Mouse (Mus musculus) left cerebral cortex, adult 8-10 months (tissue): Measurements from ENCODE around the gene Mrpl4. TPM values are rescaled to one million over a fixed set of nuclear protein-coding genes. Genes with fewer than 3 reads are reported as not detected.
A peak's percentile ranks its signal among the peaks of the same experiment; 100 is the strongest.

Source experiments
- DNase-seq, 2 experiments: peaks; one replicate each; pipeline ENCODE4 v3.0.0; 2022; ENCODE audit warnings: low spot score in 2 of 2
- total RNA-seq, 4 experiments: library from RNA; stranded (reverse); gene quantifications; 2 replicates each; pipeline ENCODE4 v1.2.4; 2022

Mrpl4 gene
- total RNA-seq = 10 to 100 TPM; 55.3 to 68.0 (median 56.9) TPM

DNA sequence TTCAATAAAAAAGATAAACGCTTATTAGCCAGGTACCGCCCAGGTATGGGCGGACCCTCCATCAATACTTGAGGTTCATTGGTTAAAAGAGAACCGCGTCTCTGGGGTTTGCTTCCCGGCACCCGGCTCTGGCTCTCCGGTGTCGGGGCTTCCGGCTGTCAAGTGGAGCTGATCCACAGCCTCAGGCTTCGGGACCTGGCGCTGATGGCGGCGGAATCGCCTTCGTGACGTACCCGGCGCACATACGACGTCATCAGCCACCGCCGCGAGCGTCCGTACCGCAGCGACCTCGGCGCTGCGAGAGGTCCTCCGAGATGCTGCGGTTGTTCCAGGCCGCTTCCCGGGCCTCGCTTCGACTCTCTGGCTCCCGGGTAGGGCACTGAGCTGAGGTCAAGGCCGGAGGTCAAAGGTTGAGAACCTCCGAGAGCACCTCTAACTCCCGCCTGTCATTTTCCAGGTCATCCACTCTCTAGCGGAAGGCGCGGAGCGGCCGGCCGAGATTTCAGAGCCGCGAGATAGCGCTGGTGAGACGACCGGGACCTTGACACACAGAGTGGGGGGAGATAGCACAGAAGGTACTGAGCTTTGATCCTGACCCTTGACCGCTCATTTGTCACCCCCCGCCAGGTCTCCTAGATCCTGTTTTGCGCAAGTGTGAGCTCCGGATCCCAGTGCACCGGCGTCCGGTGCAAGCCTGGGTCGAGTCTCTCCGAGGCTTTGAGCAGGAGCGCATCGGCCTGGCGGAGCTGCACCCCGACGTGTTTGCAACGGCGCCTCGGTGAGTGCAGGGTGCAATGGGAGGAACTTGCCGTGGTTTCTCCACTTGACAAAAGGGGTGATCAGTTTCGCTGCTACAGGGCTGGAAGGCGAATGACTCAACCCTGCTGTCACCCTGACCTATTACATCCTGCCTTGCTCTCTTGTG lies at the start of gene Mrpl4:
TSS of gene Mrpl4 (plus strand) at position 112 of the 925 bp plus-strand sequence.
- peak; percentile 87 to 92 for DNase-seq

DNA sequence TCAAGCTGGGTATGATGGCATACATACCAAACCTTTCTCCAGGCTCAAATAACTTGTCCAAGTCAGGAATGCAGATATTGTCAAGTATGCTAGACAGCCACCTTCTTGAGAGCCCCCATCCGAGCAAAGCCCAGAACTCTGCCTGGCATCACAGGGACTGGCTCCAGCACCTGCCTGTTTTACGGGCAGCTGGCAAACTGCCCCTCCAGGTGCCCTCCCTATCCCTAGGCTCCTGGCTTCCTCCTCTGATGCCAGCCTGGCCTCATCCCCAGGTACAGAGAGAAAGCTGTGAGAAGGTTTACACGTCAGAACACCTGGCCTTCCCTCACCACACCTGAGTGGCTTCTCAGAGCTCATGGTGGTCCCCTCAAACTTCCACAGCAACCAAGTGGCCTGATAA lies 45.5 kb upstream of the Mrpl4 start:
- no peak for DNase-seq

DNA sequence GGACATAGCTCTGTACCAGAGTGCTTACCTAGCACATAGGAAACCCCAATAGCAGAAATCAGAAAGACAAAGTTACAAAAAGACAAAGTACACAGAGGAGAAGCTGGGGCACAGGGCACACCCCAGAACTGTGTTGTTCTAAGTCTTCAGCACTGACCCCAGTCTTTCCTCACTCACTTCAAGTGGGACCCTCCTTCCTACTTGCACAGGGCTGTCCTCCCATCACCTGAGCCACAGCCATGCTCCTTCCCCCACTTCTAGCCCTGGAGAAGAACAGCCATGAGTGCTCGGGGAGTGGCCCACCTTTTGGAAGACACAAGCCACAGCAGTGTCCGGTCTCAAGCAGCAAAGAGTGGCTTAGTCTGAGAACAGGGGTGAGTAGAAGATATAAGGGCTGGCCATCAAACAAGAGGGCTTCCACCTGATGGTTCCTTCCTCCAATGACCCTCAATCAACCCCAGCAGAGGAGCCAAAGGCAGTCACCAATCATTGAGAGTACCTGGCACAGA lies 43.1 kb upstream of the Mrpl4 start, which contains the start of gene Dnmt1:
TSS of gene Dnmt1 (minus strand) at position 459 of the 509 bp plus-strand sequence.
- DNase-seq = no peak

DNA sequence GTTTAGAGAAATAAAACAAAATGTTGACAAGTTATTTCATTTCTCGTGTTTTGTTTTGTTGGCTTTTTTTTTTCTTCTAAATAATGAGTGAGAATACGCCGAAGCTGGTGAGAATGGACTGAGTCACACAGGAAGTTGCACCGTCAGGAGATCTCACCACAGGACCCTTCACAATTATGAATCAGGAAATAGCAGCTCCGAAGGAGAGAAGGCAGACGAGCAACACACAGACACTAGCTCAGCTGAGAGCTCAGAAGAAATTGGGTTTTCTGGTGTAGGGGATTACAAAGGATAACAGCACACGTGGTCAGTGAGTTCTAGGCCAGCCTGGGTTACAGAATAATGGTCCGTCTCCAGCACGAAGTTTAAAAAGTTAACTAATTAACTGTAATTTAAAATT lies 41.0 kb upstream of the Mrpl4 start:
- no peak for DNase-seq

DNA sequence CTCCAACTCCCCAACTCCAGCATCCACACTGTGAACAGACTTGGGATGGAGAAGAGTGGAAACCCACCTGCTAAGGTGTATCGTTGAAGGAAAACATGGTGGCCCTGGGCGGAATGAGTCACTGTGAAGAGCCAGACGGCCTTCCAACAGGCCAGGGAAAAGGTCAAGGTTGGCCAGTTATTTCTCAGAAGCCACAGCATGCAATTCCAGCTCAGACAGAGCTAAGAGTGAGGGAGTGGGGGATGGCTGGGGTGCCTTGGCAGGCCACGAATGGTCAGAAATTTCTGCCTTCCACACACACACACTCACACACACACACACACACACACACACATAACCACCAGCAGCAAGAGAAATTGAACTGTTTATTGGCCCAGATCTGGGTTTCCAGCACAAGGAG lies 36.9 kb upstream of the Mrpl4 start:
- no peak for DNase-seq

DNA sequence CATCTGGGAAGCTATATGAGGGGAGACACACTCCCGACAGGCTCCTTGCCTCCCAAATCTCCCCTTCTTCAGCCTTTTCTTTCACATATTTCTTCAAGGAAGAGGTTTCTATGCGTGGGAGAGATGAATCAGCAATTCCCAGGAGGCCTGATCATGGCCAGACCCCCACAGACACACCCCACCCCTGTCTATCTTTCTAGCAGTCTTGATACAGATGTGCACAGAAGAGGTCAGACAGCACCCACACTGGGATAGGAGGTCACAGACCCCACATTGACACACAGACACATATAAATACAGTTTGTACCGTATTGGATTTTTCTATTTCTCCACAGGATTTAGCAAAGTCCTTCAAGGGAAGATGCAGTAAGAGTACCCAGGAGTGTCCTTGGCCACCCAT lies 36.5 kb upstream of the Mrpl4 start:
- no peak for DNase-seq

DNA sequence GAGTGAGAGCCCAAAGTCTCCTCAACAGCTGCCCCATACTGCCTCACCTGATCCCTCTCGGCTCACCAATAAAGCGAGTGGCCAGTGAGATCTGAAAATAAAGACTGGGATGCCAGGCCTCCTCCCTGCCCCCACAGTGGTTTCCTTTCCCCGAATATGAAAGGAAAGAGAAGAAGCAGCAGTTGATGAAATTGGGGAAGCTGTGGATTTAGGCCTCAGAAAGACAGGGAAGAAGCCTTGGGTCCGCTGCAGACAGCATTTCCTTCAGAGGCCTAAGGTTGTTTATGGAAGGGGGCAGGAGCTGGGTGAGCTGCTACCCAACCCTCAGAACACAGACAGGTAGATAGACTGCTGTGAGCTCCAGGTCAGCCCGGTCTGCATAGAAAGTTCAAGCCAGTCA lies 35.8 kb upstream of the Mrpl4 start:
- no peak for DNase-seq

DNA sequence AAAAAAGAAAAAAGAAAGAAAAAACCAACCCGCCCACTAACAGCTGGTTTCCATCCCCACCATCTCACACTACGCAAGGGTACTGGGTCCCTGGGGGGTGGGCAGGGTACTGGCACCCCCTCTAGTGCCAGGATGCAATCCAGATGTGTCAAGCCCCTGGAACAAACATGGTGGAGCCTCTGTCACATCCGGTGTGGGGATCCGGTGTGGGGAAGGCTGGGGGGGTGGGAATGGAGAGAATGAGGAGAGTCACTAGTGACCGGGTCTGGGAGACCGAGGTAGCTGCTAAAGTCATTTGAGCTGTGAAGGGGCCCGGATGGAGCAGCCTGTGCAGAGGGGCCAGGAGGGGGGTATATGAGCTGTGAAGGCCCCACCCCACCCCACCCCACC lies 30.8 kb upstream of the Mrpl4 start:
- DNase-seq = no peak

DNA sequence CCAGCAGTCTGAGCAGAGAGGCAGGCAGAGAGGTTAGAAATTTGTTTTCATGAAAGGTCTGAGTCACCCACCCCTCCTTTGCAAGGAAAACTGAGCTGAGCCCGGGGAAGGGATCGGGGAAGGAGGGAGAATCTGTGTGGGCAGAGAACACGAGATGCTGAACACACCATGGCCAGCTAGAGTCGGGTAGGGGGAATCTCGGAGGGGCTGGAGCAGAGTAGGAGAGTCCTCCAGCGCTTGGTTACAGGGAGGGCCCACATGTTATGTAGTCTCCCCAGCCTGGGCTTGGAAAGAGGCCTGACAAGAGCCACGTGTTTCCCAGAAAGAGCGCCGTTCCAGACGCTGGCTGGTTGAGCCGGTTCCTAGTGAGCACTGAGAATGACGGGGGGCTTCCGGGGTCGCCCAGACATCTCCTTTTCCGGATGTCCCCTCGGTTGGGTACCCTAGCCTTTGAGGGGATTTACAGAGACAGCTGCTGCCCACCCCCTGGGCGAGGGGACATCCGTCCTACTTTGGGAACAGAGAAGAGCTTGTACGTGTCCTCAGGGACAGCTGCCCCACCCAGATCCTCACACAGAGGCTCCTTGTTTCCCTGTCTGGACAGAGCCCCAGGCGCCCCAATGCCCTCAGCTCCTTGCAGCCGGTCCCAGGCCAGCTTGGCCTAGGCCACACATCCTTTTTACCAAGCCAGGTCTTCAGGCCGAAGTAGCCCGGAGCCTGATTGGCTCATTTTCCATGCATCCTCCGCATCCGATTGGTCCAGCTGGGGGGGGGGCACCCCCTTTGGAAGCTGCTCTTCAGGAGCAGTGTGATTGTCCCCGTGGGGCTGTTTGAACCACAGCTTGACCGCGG lies 30.2 kb upstream of the Mrpl4 start:
- DNase-seq = peak; percentile 44 to 66

DNA sequence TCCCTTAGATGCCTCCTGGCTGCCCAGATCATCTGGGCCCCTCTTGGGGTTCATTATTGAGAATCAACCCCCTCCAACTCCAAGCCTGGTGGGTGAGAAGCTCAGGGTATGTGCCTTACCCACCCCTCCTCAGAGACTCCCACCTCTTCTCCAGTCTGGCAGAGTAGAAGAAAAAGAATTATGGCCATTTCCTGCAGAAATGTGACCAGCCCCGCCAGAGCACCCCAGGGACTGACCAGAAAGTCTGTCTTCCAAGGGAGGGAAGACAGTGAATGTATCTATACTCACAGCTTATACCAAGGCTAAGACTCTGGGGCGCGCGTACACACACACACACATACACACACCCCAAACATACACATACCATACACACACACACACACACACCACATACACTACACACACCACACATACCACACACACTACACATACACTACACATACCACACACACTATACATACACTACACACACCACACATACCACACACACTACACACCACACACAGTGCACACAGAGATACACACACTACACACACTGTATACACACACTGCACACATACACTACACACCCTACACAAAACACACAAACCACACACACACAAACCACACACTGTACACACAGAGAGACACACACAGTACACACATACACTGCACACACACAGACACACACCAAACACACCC lies 29.4 kb upstream of the Mrpl4 start:
- no peak for DNase-seq

DNA sequence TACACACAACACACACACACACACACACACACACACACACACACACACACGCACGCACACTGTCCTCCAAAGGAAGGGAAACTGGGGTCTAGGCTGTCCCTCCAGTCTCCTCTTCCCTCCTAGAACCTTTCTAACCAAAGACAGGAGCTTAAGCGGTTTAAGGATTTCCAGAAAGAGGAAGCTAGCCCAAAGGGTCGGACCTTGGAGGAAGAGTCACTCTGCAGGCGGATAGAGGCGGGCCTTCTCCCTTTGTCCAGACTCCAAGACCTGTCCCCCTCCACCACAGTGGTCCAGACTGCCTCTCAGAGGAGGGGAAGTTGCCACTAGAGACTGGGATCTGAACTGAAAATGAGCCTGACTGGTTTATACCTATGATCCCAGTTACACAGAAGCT lies 28.9 kb upstream of the Mrpl4 start:
- no peak for DNase-seq

DNA sequence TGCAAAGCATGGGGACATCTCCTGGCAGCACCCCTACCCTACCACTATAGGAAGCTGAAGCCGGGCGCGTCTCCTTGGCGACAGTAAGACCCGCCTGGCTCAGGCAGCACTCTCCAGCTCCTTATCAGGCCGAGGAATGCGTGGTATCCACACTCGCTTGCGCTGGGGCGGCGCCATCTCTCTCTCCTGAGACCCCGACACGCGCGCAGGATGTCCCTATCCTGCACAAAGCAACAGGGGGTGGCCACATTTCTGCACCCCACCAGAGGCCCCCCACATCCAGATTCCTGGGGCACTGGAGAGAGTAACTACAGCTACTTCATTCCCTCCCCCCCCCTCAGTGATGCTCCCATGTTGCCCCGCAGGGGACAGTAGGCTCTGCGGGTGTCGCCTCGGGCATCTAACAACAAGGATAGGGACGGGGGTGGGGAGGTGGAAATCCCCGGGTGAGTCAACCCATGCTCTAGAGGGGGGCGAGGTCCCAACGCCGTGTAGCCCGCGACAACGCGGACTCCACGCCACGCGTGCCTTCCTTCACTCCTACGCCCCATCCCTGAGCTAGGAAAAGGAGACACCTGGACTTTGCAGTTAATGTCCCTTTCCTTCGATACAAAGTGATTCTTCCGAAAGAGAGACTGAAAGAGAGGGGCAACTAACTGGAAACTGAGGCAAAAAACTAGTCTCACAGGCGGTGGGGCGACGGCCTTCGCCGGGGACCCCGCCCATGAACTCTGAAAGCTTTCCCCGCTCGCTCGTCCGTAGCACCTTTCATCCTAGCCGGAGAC lies 26.9 kb upstream of the Mrpl4 start:
- no peak for DNase-seq

DNA sequence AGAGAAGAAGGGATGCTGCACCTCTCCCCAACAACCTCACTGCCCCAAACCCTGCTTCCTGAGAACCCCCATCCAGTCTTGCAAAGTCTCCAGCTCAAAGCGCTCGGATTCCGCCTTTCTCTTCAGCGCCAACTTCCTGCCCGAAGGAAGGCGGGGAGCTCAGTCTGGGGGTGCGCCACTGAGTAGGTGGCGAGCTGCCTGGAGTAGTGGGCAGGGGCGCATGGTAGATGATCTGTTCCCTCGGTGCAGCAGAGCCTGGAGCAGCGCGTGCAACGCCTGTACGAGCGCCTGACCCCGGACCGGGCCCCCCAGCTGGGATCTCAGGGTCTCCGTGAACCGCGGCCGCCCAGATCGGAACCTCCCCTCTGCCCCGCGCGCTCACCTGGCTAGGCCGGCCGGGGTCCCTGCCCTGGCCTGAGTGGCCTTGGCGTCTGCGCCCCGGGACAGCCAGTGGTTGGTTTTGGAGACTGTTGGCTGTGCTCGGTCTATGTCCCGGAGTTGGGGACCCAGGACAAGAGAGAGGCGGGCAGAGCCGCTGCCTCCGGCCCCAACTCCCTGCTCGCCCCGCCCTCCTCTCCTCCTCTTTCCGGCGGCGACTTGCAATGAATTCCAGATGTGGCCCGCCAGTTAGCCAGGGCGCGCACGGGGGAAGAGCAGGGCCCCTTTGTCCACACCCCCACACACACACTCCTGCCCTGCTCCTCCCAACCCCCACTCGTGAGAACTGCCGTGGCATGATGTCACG lies 26.1 kb upstream of the Mrpl4 start, which contains the start of gene S1pr2:
TSS of gene S1pr2 (minus strand) at position 566 of the 745 bp plus-strand sequence.
- peak; percentile 40 to 46 for DNase-seq

DNA sequence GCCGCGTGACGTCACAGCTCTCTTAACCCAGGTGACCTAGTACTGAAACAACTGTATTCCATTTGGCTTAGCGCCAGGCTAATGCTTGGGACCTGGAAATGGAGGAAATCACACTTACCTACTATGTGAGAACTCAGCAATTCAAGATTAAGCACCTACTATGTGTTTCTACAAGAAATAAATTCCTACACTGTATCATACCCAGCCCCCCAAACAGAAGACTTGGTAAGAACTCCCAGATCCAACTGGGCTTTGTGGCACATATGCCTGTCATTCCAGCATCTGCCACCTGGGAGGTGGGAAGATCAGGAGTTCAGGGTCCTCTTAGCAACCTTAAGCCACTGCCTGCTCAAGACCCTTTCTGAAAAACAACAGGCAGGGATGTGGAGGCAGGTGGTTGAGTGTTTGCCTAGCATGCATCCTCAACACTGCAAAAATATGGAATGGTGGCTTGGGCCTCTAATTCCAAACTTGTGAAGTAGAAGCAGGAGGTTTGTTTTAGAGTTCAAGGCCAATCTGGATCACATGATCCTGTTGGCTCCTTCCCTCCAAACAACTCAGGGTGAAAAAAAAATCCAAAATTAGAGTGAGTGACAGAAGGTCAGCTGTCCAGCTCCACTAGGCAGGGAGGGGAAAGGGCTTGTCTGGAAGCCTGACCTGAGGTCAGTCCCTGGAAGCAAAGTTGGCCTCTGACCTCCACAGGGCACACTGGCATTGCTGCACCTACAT lies 25.4 kb upstream of the Mrpl4 start:
- DNase-seq = no peak

DNA sequence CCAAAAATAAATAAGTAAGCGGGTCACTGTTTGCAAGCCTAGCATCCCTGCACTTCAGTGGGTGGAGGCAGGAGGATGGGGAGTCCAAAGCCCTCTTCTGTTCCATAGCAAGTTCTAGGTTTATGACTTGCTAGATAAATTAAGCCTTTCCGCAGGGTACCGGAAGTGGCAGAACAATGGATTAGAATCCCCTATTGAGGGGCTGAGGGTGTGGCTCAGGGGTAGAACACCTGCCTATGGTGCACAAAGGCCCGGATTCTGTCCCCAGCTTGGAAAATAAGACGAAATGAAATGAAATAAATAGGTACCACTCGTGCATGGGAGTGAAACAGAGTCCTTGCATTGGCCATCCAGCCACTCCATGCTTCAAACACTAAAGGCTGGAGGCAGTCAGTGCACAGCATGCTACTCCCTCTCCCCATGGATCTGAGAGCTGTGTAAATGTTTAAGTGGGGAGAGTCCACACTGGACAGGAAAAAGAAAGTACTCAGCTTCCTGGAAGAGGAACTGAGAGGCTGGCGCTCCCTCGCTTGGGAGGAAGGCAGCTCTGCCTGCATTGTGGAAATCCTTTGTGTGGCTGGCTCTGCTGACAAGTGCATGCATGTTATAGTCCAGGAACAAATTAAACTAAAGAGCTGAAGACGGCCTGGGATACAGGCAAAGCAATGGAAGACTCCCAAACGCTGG lies 24.0 kb upstream of the Mrpl4 start:
- DNase-seq = no peak

DNA sequence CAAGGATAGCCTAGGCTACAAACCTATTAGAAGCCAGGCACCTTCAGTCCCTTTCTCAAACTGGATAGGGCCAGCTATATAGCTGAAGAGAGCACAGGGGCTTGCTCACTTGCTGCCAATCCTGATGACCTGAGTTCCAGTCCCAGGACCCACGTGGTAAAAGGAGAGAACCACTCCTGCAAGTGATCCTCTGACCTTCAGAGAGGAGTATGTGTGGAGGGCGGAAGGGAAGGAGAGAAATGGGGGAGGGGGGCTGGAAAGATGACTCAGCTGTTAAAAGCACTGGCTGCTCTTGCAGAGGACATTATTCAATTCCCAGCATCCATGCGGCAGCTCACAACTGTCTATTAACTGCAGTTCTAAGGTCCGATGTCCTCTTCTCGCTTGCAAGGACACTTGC lies 23.4 kb upstream of the Mrpl4 start:
- DNase-seq = no peak

DNA sequence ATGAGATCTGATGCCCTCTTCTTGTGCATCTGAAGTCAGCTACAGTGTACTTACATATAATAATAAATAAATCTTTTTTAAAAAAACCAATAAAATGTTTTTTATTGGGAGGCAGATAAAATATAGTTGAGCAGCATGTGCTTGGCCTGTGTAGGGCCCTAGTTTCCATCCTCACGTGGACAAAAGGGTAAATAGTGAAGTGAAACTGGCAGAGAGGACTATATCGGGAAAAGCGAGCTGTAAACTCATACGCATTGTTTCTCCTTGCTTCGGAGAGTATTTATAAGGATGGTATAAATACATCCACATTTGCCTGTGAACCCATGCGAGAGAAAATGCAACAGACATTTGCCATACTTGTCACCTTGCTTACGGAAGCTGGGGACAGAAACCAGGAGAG lies 22.8 kb upstream of the Mrpl4 start:
- no peak for DNase-seq

DNA sequence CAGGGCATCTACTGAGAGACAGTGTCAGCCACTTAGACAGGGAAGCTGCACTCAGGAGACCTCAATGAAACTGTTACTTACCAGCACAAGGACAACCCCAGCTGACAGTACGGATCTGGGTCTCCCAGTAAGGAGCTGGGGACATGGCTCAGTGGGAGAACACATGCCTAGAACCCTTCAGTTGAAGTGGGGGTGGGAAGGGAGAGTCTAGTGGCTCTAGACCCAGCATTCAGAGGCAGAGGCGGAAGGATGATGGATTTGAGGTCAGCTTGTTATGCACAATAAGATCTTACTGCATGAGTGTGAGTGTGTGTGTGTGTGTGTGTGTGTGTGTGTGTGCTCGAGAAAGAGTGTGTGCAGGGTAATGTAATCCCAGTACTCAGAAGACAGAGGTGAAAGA lies 20.4 kb upstream of the Mrpl4 start:
- no peak for DNase-seq

DNA sequence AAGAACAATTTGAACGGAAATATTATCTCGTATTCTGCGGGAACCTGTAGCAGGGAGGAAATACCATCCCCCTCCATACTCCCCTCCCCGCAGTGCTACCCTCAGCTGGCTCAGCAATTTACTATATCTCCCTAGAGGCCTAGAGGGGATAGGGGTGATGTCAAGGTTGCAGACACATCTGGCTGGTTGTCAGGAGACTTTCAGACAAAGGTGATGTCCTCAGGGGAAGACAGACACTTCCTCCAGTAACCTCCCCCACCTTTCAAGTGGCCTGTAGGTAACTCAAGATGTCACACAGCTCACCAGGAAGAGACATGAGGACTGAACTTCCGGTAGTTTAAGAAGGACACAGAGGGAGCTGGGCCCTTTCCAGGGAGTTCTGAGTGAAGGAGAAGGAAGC lies 19.4 kb upstream of the Mrpl4 start:
- DNase-seq = no peak
